Mouse (Mus musculus) spleen, adult 2 months (tissue): ENCODE data around the gene Klk9. TPM values are rescaled to one million over a fixed set of nuclear protein-coding genes. Genes with fewer than 3 reads are reported as not detected.

Experiments used
- DNase-seq, 2 experiments: peaks; one replicate each; pipeline versions ENCODE4 v3.0.0 to v3.0.0-alpha.2; 2012 to 2021; ENCODE audit warnings: low spot score in 2 of 2, low read depth in 1 of 2
- H3K27ac ChIP-seq: fragments of 200-500 bp; 2 replicates; pipeline ENCODE4 v1.5.1; 2012; ENCODE audit warnings: low read length, inconsistent platforms; ENCODE audit not compliant: insufficient read depth
- H3K27me3 ChIP-seq: fragments of 200-500 bp; 2 replicates; pipeline ENCODE4 v1.6.1; 2012; ENCODE audit warnings: mild to moderate bottlenecking, moderate library complexity, low read length, inconsistent platforms; ENCODE audit not compliant: control insufficient read depth, insufficient read depth
- H3K36me3 ChIP-seq: fragments of 200-500 bp; 2 replicates; pipeline ENCODE4 v1.6.1; 2012; ENCODE audit warnings: mild to moderate bottlenecking, low read length, inconsistent platforms; ENCODE audit not compliant: control insufficient read depth, insufficient read depth
- H3K4me1 ChIP-seq: fragments of 200-500 bp; 2 replicates; pipeline ENCODE4 v1.6.1; 2011; ENCODE audit warnings: inconsistent platforms; ENCODE audit not compliant: control insufficient read depth, insufficient read depth, insufficient read length
- H3K4me3 ChIP-seq: fragments of 200-500 bp; 2 replicates; pipeline ENCODE4 v1.5.1; 2011; ENCODE audit warnings: mild to moderate bottlenecking, inconsistent platforms; ENCODE audit not compliant: insufficient read depth, insufficient read length; ENCODE audit errors: extremely low read depth
- CTCF ChIP-seq: fragments of 200-500 bp; IDR thresholded peaks from 2 replicates; pipeline ENCODE4 v1.5.1; 2011; ENCODE audit warnings: mild to moderate bottlenecking, inconsistent platforms; ENCODE audit not compliant: insufficient read depth, insufficient read length, insufficient replicate concordance; ENCODE audit errors: extremely low read depth
- POLR2A ChIP-seq: fragments of 200-500 bp; IDR thresholded peaks from 2 replicates; pipeline ENCODE4 v1.6.1; 2011; ENCODE audit warnings: low read depth, low read length, inconsistent platforms
- WGBS: fragments of 180-500 bp; shearing (Covaris S2); methylation state at CpG from one replicate; pipeline ENCODE4 v1.1.7; 2018; 5-methylcytosine and 5-hydroxymethylcytosine counted together
- polyA plus RNA-seq: library from polyadenylated mRNA; depleted of rRNA; stranded (reverse); fragments of >200 nt; gene quantifications from 2 replicates; pipeline ENCODE4 v1.2.3, GENCODE M21; 2012; rRNA removed

Klk9 gene
- polyA plus RNA-seq: not detected in 2 replicates

DNA sequence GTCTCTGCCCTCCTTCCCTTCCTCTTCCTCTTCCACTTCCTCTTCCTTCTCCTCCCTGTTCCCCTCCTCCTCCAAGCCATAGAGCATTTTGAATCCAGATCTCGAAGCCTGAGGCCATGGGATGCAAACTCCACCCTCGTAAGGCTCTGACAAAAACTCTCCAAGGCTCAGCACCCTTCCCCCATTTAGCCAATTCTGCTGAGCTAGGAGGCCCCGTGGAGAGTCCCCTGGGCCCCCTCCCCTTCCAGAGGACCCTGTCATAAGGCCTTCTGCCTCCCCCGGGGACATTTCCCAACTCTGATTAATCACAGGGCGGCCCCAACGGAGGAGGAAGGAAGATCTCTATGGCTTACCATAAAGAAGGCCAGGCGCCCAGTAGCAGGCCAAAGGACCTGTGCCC is at the start of gene Klk9:
Klk9 (plus strand) TSS at position 301 of the 400 bp plus-strand sequence.
- Histone ChIP-seq H3K36me3 (no peaks in the 10 kb centered on the region), H3K27me3 (no peaks in the 10 kb centered on the region), H3K27ac (no peak within 1 kb of the TSS), H3K4me1 (no peaks in the 10 kb centered on the region), H3K4me3 (no peak within 1 kb of the TSS)
- DNase-seq: no peak
- WGBS: 81% methylated on average over 7 of the region's 7 CpGs
- no peak for TF ChIP-seq POLR2A
- TF ChIP-seq CTCF: no peak

DNA sequence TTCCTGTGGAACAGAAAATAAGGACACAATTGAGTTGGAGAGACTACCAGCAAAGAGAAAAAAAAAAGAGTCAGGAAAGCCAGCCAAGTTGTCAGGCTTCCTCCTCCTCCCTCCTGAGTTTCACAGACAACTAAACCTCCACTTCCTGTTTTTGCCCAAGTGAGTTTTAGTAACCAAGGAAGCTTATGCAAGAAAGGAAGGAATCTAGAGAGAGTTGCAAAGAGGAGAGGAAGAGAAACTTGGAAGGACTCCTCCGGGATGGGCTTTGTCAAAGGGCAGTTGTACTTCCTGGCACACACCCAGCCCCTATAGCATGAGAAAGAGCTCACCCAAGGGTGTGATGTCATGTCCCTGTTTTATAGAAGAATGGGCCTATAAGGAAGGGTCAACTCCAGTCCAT is 43.9 kb upstream of the Klk9 start:
- no peaks in the 10 kb centered on the region for H3K36me3 ChIP-seq
- H3K4me1 ChIP-seq: no peaks in the 10 kb centered on the region
- DNase-seq: no peak
- no peaks in the 10 kb centered on the region for H3K27me3 ChIP-seq
- H3K4me3 ChIP-seq: no peak overlapping the region
- 8% methylated on average over 1 of the region's 1 CpGs for WGBS
- TF ChIP-seq POLR2A: no peak
- no peak for TF ChIP-seq CTCF
- H3K27ac ChIP-seq: no peak overlapping the region

DNA sequence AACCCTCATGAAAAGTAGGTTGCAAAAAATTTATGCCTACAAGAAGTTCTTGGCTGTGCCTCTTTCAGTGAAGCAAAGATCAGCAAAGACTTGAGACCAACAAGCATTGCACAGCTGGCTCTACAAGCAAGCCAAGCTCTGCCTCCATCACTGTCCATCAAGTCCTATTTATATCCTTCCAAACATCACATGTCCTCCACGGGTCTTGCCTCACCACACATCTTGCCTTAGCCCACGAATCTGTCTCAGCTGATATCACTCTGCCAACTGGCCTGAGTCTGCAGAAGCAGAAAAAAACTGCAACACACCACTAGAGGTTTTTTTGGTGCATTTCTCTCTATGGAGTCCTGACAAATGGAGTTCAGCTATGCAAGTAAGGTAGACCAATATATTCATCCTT is 38.9 kb upstream of the Klk9 start:
- Histone ChIP-seq H3K27ac (no peak overlapping the region), H3K27me3 (no peaks in the 10 kb centered on the region), H3K36me3 (no peaks in the 10 kb centered on the region), H3K4me3 (no peak overlapping the region), H3K4me1 (no peaks in the 10 kb centered on the region)
- DNase-seq: no peak
- WGBS: 47% methylated on average over 2 of the region's 2 CpGs
- TF ChIP-seq CTCF (no peak), POLR2A (no peak)

DNA sequence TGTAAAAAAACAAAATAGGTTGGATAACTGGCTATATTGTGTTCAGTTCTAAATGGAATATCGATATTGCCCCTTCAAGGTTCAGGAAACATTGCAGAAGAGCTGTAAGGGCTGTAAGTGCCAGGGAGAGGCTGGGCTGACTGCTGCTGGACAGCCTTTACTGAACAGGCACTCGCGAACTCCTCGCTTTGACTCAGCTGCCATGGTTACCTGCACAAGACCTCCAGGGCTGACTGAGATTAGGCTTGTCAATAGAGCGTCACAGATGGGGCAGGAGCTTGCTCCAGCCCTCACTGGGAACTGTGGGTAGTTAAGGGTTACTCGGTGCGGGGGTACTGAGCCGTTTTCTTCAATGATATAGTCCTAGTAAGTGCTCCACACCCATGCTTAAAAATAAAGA is 25.2 kb upstream of the Klk9 start:
- no peaks in the 10 kb centered on the region for H3K27me3 ChIP-seq
- TF ChIP-seq POLR2A (no peak), CTCF (no peak)
- 72% methylated on average over 8 of the region's 8 CpGs for WGBS
- DNase-seq: no peak
- H3K4me1 ChIP-seq: no peaks in the 10 kb centered on the region
- H3K36me3 ChIP-seq: no peaks in the 10 kb centered on the region
- H3K4me3 ChIP-seq: no peak overlapping the region
- H3K27ac ChIP-seq: no peak overlapping the region

DNA sequence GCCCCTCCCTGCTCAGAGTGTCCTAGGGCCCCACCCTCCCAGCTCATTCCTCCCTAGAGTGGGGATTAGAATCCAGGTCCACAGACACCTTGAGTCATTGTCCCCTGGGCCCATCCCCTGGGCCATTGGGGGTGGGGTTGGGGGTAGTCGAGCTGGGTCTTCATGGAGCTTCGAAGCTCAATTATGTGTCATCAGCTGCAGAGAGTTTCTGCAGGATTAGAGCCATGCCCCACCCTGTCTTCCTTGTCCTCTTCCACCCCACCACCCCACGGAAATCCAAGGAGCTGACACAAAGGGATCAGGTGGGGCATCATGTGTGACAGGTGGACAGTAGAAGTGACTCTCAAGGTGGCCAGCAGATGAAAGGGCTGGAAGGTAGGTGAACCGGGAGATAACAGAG is 23.1 kb upstream of the Klk9 start, which contains the start of gene Klk12:
Klk12 (plus strand) TSS at position 301 of the 400 bp plus-strand sequence.
- Histone ChIP-seq H3K36me3 (no peaks in the 10 kb centered on the region), H3K27ac (no peak within 1 kb of the TSS), H3K4me1 (no peaks in the 10 kb centered on the region), H3K27me3 (no peaks in the 10 kb centered on the region), H3K4me3 (no peak within 1 kb of the TSS)
- no peak for DNase-seq
- no peak for TF ChIP-seq POLR2A
- TF ChIP-seq CTCF: no peak
- WGBS: 80% methylated on average over 4 of the region's 4 CpGs

DNA sequence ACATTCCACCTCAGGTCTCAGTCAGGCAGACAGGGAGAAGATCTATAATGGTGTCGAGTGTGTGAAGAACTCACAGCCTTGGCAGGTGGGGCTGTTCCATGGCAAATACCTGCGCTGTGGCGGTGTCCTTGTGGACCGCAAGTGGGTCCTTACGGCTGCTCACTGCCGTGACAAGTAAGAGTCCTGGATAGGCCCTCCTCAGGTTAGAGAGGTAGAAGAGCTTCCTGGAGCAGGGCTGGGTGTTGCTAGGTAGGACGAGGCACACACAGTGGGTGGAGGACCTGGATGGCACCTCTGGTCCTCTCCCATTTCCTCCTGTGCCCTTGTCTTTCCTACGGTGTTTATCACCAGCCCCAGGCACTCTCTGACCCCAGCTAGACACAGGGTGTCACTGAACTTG is 22.1 kb upstream of the Klk9 start:
- Histone ChIP-seq H3K27ac (no peak overlapping the region), H3K27me3 (no peaks in the 10 kb centered on the region), H3K4me3 (no peak overlapping the region), H3K4me1 (no peaks in the 10 kb centered on the region), H3K36me3 (no peaks in the 10 kb centered on the region)
- WGBS: 85% methylated on average over 8 of the region's 8 CpGs
- DNase-seq: no peak
- no peak for TF ChIP-seq CTCF
- no peak for TF ChIP-seq POLR2A

DNA sequence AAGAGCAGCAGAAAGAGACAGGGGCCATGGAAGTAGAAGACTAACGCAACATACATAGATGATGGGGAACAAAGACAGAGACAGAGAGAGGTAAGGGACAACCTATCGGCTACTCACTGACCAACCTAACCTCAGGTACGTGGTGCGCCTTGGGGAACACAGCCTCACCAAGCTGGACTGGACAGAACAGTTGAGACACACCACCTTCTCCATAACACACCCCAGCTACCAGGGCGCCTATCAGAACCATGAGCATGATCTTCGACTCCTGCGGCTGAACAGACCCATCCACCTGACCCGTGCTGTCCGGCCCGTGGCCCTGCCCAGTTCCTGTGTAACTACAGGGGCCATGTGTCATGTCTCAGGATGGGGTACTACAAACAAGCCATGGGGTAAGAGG is 21.0 kb upstream of the Klk9 start:
- Histone ChIP-seq H3K27me3 (no peaks in the 10 kb centered on the region), H3K27ac (no peak overlapping the region), H3K36me3 (no peaks in the 10 kb centered on the region), H3K4me1 (no peaks in the 10 kb centered on the region), H3K4me3 (no peak overlapping the region)
- DNase-seq: no peak
- 89% methylated on average over 10 of the region's 10 CpGs for WGBS
- TF ChIP-seq POLR2A (no peak), CTCF (no peak)
